Mouse (Mus musculus): ENCODE measurements around the gene Gdf2.

GRCm38 (mm10) chr14:33956055-33956454 is 15.2 kb downstream of the Gdf2 start:
- no peak for TF ChIP-seq CTCF (IDR thresholded peaks at IDR 0.05; ENCODE audit: borderline replicate concordance, insufficient read depth, low read length)
- TF ChIP-seq POLR2A (IDR thresholded peaks at IDR 0.05; ENCODE audit: low read depth, low read length), result no peak
